Mouse (Mus musculus): Measurements from ENCODE around the gene Fbxo39. TPM values are rescaled to one million over a fixed set of nuclear protein-coding genes. Genes with fewer than 3 reads are reported as not detected.

The Fbxo39 gene
- total and polyA plus RNA-seq, 2 experiments from 2014 or later: not detected

DNA sequence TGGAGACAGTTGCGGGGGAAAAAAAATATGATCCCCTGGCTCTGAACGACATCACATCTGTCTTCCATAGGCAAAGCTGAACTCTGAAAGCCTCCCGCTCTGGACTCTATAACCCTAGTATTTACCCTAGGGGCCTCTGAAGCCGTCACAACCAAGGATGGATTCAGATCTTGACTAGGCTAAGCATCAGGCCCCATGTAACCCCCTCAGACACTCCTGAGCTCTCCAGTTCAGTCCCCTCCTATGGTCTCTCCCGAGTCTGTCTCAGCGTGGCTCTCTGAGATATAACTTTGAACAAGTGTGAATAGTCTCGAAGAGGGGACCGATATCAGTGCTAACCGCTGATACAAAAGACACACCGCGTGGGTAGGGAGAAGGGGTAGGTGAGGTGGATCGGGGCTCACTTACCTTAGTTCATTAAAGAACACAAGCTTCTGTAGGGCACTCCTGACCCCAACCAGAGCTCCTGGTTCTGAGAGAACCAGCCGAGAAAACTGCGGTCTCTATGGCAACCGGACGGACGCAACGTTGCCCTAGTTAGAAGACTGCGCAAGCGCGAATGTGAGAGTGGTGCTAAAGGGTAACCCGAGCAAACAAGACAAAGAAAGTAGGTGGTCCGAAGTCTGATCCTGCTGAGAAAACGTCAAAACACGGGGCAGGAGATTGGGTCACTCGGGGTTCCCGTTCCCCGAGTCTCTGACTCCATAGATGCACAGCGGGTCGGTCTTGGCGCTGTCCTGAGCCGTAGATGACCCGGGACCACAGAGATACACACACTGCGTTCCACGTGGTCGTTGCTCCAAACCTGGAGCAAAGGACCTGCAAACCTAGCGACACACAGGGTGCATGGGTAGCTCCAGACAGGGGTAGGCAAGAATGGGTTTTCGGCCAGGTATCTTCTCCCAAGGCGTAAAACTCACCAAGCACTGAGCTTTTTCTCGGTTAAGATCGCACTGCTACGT lies 47.4 kb downstream of the Fbxo39 start:
- peak overlapping the region; percentile 42 for H3K4me3 ChIP-seq (ENCODE audit: low read depth, low read length)
- ATAC-seq (ENCODE audit: low FRiP score) (peak; percentile 88), DNase-seq (ENCODE audit: low spot score) (peak; percentile 94)
- no peaks in the 10 kb centered on the region for H3K9me3 ChIP-seq (ENCODE audit: low read length)
- H3K36me3 ChIP-seq (ENCODE audit: insufficient read depth, low read length): no peaks in the 10 kb centered on the region
- 7% methylated on average over 42 of the region's 42 CpGs for WGBS
- H3K4me1 ChIP-seq (ENCODE audit: insufficient read depth, low read length): no peaks in the 10 kb centered on the region
- peak overlapping the region; percentile 46; the same call in 1 of the 2 replicates for H3K9ac ChIP-seq (replicated peaks; ENCODE audit: low read length, poor library complexity, severe bottlenecking)
- H3K27me3 ChIP-seq (ENCODE audit: insufficient read depth, low read length): no peaks in the 10 kb centered on the region
- TF ChIP-seq CTCF (IDR thresholded peaks at IDR 0.05): no peak
- peak overlapping the region; percentile 76 for H3K4me2 ChIP-seq (ENCODE audit: low read depth, low read length, poor library complexity, severe bottlenecking)
- H3K27ac ChIP-seq (ENCODE audit: low read depth, low read length): peak overlapping the region; percentile 13; the same call in 1 of the 2 replicates

DNA sequence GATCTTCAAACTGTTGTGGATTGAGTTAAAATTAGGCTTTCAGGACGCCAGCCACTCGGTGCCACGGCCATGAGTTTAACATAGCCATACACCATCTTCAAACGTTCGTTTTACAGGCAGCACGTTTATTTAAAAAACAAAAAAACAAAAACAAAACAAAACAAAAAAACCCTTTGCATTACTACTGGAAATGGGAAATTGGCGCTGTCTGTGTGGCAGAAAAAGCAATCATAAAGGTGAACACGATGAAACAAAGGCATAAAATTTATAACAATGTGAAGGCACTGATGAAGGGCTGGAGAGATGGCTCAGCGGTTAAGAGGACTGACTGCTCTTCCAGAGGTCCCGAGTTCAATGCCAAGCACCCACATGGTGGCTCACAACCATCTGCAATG lies 48.1 kb downstream of the Fbxo39 start, which contains the start of gene Tekt1:
TSS of gene Tekt1 (minus strand) at position 96 of the 395 bp plus-strand sequence.
- WGBS: 30% methylated on average over 10 of the region's 10 CpGs
- TF ChIP-seq CTCF (IDR thresholded peaks at IDR 0.05): no peak
- DNase-seq (ENCODE audit: low spot score) (no peak), ATAC-seq (ENCODE audit: low FRiP score) (no peak)
- Histone ChIP-seq H3K27ac (ENCODE audit: low read depth, low read length) (peak within 1 kb of the TSS; percentile 13; the same call in 1 of the 2 replicates), H3K4me3 (ENCODE audit: low read depth, low read length) (peak within 1 kb of the TSS; percentile 42), H3K27me3 (ENCODE audit: insufficient read depth, low read length) (no peaks in the 10 kb centered on the region), H3K4me1 (ENCODE audit: insufficient read depth, low read length) (no peaks in the 10 kb centered on the region), H3K36me3 (ENCODE audit: insufficient read depth, low read length) (no peaks in the 10 kb centered on the region), H3K4me2 (ENCODE audit: low read depth, low read length, poor library complexity, severe bottlenecking) (peak within 1 kb of the TSS; percentile 76), H3K9me3 (ENCODE audit: low read length) (no peaks in the 10 kb centered on the region), H3K9ac (replicated peaks; ENCODE audit: low read length, poor library complexity, severe bottlenecking) (peak within 1 kb of the TSS; percentile 46; the same call in 1 of the 2 replicates)

DNA sequence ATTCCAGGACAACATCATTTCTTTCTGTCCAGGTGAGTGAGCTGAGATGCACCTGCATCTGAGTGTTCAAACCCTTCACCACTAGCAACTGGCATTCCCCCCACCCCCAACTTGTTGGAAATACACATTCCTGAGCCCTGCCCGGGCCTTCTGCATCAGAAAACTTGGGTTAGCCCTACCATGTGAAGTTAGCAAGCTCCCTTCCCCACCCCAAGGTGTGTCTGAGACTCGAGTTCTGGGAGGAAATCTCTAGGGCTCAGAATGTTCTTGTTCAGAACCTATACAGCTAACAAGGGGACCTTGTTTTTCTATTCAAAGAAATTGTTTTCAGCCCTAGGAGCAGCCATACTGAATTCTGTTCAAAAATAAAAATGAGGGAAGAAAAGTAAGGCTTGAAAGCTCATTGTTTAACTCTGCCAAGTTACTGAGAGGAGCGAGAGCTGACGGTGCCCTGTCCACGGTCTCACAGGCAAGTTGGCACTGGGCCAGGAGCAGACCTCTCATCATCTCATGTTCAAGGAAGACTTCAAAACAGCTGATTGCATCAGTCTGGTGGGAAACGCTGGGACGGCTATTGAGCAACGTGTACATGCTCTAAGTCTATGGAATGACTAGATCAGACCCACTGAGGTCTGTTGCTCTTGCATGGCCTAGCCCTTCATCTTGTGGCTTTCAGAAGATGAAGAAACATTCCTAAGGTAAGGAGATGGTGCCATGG lies 49.4 kb downstream of the Fbxo39 start:
- no peak overlapping the region for H3K27ac ChIP-seq (ENCODE audit: low read depth, low read length)
- no peak overlapping the region for H3K4me3 ChIP-seq (ENCODE audit: low read depth, low read length)
- no peaks in the 10 kb centered on the region for H3K4me1 ChIP-seq (ENCODE audit: insufficient read depth, low read length)
- H3K36me3 ChIP-seq (ENCODE audit: insufficient read depth, low read length): no peaks in the 10 kb centered on the region
- DNase-seq (ENCODE audit: low spot score) (no peak), ATAC-seq (ENCODE audit: low FRiP score) (no peak)
- H3K9ac ChIP-seq (replicated peaks; ENCODE audit: low read length, poor library complexity, severe bottlenecking): no peak overlapping the region
- H3K27me3 ChIP-seq (ENCODE audit: insufficient read depth, low read length): no peaks in the 10 kb centered on the region
- 80% methylated on average over 8 of the region's 8 CpGs for WGBS
- no peaks in the 10 kb centered on the region for H3K9me3 ChIP-seq (ENCODE audit: low read length)
- no peak for TF ChIP-seq CTCF (IDR thresholded peaks at IDR 0.05)
- H3K4me2 ChIP-seq (ENCODE audit: low read depth, low read length, poor library complexity, severe bottlenecking): no peak overlapping the region

DNA sequence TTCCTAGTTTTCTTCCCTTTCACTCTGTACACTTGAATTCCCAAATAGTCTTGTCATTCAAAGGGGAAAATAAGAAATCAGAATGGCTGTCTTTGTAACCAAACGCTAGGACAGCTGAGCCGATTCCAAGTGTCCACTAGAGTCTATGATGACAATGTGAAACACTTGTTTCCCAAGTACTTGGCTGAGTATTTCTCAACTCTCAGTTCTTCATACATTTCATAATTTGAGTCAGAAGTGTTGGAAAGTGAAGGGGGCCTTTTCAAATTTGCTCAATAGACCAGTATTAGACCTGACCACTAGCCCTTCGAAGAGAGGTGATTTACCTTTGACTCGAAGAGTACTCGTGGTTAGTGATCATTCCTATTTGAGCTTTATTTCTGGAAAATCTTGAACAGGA lies 50.3 kb downstream of the Fbxo39 start:
- no peak overlapping the region for H3K4me3 ChIP-seq (ENCODE audit: low read depth, low read length)
- no peak for TF ChIP-seq CTCF (IDR thresholded peaks at IDR 0.05)
- no peak for ATAC-seq (ENCODE audit: low FRiP score)

DNA sequence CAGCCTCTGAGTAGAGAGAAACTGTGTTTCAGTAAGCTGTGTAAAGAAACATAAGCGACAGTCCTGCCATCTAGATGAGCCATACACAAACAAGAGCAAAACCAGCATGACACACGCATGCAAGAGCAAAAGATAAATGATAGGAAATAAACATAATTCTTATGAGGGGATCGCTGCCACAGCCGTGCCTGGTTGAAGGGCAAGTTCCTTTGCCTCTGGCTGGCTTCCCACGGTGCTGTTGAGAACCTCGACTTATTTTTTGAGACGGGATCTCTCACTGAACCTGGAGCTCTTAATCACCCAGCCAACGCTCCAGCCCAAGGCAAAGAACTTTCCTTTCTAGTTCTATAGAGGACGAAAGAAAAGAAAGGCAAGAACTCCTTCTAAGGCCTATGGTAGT lies 51.9 kb downstream of the Fbxo39 start:
- ATAC-seq (ENCODE audit: low FRiP score): no peak
- Histone ChIP-seq H3K4me2 (ENCODE audit: low read depth, low read length, poor library complexity, severe bottlenecking) (no peak overlapping the region), H3K4me1 (ENCODE audit: insufficient read depth, low read length) (no peaks in the 10 kb centered on the region), H3K27me3 (ENCODE audit: insufficient read depth, low read length) (no peaks in the 10 kb centered on the region), H3K9ac (replicated peaks; ENCODE audit: low read length, poor library complexity, severe bottlenecking) (no peak overlapping the region), H3K36me3 (ENCODE audit: insufficient read depth, low read length) (no peaks in the 10 kb centered on the region), H3K27ac (ENCODE audit: low read depth, low read length) (no peak overlapping the region), H3K4me3 (ENCODE audit: low read depth, low read length) (no peak overlapping the region), H3K9me3 (ENCODE audit: low read length) (no peaks in the 10 kb centered on the region)
- TF ChIP-seq CTCF (IDR thresholded peaks at IDR 0.05): no peak
- no peak for DNase-seq (ENCODE audit: low spot score)
- 83% methylated on average over 9 of the region's 9 CpGs for WGBS

More for the DNA sequence above, 50.3 kb downstream of the Fbxo39 start:
- Histone ChIP-seq H3K4me1 (ENCODE audit: insufficient read depth, low read length) (no peaks in the 10 kb centered on the region), H3K9me3 (ENCODE audit: low read length) (no peaks in the 10 kb centered on the region), H3K27me3 (ENCODE audit: insufficient read depth, low read length) (no peaks in the 10 kb centered on the region), H3K36me3 (ENCODE audit: insufficient read depth, low read length) (no peaks in the 10 kb centered on the region), H3K9ac (replicated peaks; ENCODE audit: low read length, poor library complexity, severe bottlenecking) (no peak overlapping the region), H3K4me2 (ENCODE audit: low read depth, low read length, poor library complexity, severe bottlenecking) (no peak overlapping the region), H3K27ac (ENCODE audit: low read depth, low read length) (no peak overlapping the region)
- 97% methylated on average over 5 of the region's 5 CpGs for WGBS
- no peak for DNase-seq (ENCODE audit: low spot score)

All from midbrain, postnatal 0 days (tissue).